Comparison of ENCODE assay signal across 15 mouse cellular contexts in genomic region chr1:105337397-105337796, GRCm38 (mm10).
"Had no signal": no experiment of that assay in that cellular context is flagged by ENCODE, and none has a peak within 500 bp of the region (broad histone marks: within the 10 kb centered on the region; RNA-seq: fewer than 3 reads in every experiment).

No protein-coding gene starts in this region.

- H3K9ac ChIP-seq: hindbrain, embryonic 13.5 days; liver, embryonic 15.5 days; midbrain, embryonic 13.5 days; neural tube, embryonic 12.5 days had no signal

- H3K27ac ChIP-seq: hindbrain, embryonic 13.5 days; hindbrain, postnatal 0 days; kidney, postnatal 0 days; left cerebral cortex, adult 2 months; limb, embryonic 10.5 days; liver, embryonic 15.5 days; midbrain, embryonic 13.5 days; neural tube, embryonic 12.5 days had no signal

- H3K4me1 ChIP-seq: hindbrain, embryonic 13.5 days; limb, embryonic 10.5 days; liver, embryonic 15.5 days; neural tube, embryonic 12.5 days had no signal

- H3K36me3 ChIP-seq: hindbrain, embryonic 13.5 days; limb, embryonic 10.5 days; liver, embryonic 15.5 days; midbrain, embryonic 13.5 days; neural tube, embryonic 12.5 days had no signal

- H3K27me3 ChIP-seq: hindbrain, embryonic 13.5 days; liver, embryonic 15.5 days; neural tube, embryonic 12.5 days had no signal

- H3K9me3 ChIP-seq: hindbrain, embryonic 13.5 days; limb, embryonic 10.5 days; liver, embryonic 15.5 days; midbrain, embryonic 13.5 days; neural tube, embryonic 12.5 days had no signal

- H3K4me3 ChIP-seq: hindbrain, embryonic 13.5 days; left cerebral cortex, adult 2 months; limb, embryonic 10.5 days; liver, embryonic 15.5 days; midbrain, embryonic 13.5 days; neural tube, embryonic 12.5 days had no signal

- DNase-seq: lung, adult 2 months; lung, postnatal 36 days; right cerebral cortex, postnatal 14 days; thymus, adult 2 months; thymus, postnatal 36 days had no signal

- ATAC-seq: hindbrain, postnatal 0 days; lung, postnatal 0 days; midbrain, embryonic 13.5 days had no signal

- H3K4me2 ChIP-seq: hindbrain, embryonic 13.5 days; liver, embryonic 11.5 days; liver, embryonic 15.5 days; midbrain, embryonic 13.5 days; neural tube, embryonic 12.5 days had no signal
